Mouse (Mus musculus) midbrain, embryonic 13.5 days (tissue): ENCODE results near the gene Ecsit. TPM values are rescaled to one million over a fixed set of nuclear protein-coding genes. Genes with fewer than 3 reads are reported as not detected.
A peak's percentile ranks its signal among the peaks of the same experiment; 100 is the strongest.
"Not testable (repeated sequence)": the region's sequence is repeated elsewhere in the genome, so short reads cannot be mapped to it uniquely, and the experiment has no call there.

Source experiments
- ATAC-seq: fragments of 200-750 bp; cut with Nextera tagmentation; 2 replicates; pipeline ENCODE4 v1.8.0; 2017; ENCODE audit warnings: mild to moderate bottlenecking, moderate TSS enrichment, moderate library complexity
- H3K27ac ChIP-seq: fragments of 300-500 bp; sonication (generic); 2 replicates; pipeline ENCODE4 v1.5.1; 2015; ENCODE audit warnings: inconsistent platforms, mild to moderate bottlenecking, moderate library complexity
- H3K27me3 ChIP-seq: fragments of 300-500 bp; sonication (generic); 2 replicates; pipeline ENCODE4 v1.6.1; 2015; ENCODE audit warnings: mild to moderate bottlenecking, inconsistent platforms
- H3K36me3 ChIP-seq: fragments of 300-500 bp; sonication (generic); 2 replicates; pipeline ENCODE4 v1.6.1; 2015; ENCODE audit warnings: mild to moderate bottlenecking, inconsistent platforms
- H3K4me1 ChIP-seq: fragments of 300-500 bp; sonication (generic); replicated peaks from 2 replicates; pipeline ENCODE4 v1.6.1; 2015; ENCODE audit warnings: inconsistent platforms
- H3K4me2 ChIP-seq: fragments of 300-500 bp; sonication (generic); replicated peaks from 2 replicates; pipeline ENCODE4 v1.6.1; 2015; ENCODE audit warnings: moderate library complexity, mild to moderate bottlenecking, inconsistent platforms
- H3K4me3 ChIP-seq: fragments of 300-500 bp; sonication (generic); replicated peaks from 2 replicates; pipeline ENCODE4 v1.5.1; 2015; ENCODE audit warnings: mild to moderate bottlenecking, inconsistent platforms
- H3K9ac ChIP-seq: fragments of 300-500 bp; sonication (generic); replicated peaks from 2 replicates; pipeline ENCODE4 v1.6.1; 2015; ENCODE audit warnings: mild to moderate bottlenecking, inconsistent platforms
- H3K9me3 ChIP-seq: fragments of 300-500 bp; sonication (generic); 2 replicates; pipeline ENCODE4 v1.6.1; 2016; ENCODE audit warnings: mild to moderate bottlenecking, inconsistent platforms
- WGBS: fragments of 180-500 bp; shearing (Covaris S2); methylation state at CpG from one replicate; pipeline ENCODE4 v1.1.7; 2015; 5-methylcytosine and 5-hydroxymethylcytosine counted together
- polyA plus RNA-seq: library from polyadenylated mRNA; unstranded; fragments of >200 nt; fragmentation: Nextera tagmentation; extraction: Ambion mirVana; gene quantifications from 2 replicates; pipeline ENCODE4 v1.2.1, GENCODE M21; 2015

The Ecsit gene
- polyA plus RNA-seq, 1 experiment from 2014 or later = 50.3 TPM

DNA sequence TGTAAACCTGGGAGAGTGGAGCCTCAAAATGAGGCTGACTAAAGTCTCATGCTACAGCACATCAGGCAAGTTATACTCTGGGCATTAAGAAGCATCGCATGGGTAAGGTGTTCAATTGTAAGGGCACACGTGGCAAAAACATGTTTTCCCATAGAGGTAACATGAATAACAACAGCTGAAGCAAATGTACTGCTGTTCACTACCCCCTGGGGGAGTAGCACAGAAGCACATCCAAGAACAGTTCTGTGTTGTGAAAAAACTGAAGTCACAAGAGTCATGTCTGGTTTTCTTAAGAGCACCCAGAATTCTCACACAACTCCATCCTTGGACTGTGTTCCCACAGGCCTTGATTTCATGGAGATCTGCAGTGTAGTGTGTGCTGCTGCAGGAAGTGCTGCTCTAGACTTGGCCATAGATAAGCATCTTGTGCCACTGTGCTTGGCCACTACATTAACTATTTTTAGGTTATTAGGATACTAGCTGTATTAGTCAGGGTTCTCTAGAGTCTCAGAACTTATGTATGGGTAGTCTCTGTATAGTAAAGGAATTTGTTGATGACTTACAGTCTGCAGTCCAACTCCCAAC is 1.9 kb upstream of the Ecsit start:
- 88% methylated on average over 2 of the region's 2 CpGs for WGBS
- no peak for ATAC-seq

DNA sequence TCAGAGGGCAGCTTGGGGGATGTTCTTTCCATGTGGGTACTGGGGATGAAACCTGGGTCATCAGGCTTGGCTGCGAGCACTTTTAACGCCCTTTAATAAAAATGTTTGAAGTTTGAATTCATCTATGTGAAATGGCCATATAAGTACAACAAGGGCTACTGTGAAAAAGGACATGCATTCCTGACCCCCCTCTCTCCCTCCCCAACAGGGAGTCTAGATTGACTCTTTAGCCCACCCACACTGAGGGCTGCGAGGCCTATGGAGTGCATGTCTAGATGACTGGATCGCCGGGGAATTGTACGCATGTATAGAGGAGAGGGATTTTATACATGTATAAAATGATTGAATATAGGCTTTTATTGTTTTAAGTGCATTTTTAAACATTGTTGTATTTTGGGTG is 774 bp upstream of the Ecsit start:
- H3K4me1 ChIP-seq = peaks cover 22% of the 10 kb centered on the region
- peak overlapping the region; percentile 69 for H3K9ac ChIP-seq
- peak overlapping the region; percentile 72 for H3K4me3 ChIP-seq
- WGBS = 87% methylated on average over 6 of the region's 6 CpGs
- no peak for ATAC-seq
- no peaks in the 10 kb centered on the region for H3K27me3 ChIP-seq
- H3K27ac ChIP-seq = no peak overlapping the region
- H3K36me3 ChIP-seq = peaks cover 7% of the 10 kb centered on the region; the same call in 1 of the 2 replicates
- H3K9me3 ChIP-seq = no peaks in the 10 kb centered on the region
- H3K4me2 ChIP-seq = peak overlapping the region; percentile 81

More for the DNA sequence above, 1.9 kb upstream of the Ecsit start:
- H3K9me3 ChIP-seq = no peaks in the 10 kb centered on the region
- H3K27ac ChIP-seq = no peak overlapping the region
- peaks cover 4% of the 10 kb centered on the region; the same call in 1 of the 2 replicates for H3K36me3 ChIP-seq
- H3K27me3 ChIP-seq = no peaks in the 10 kb centered on the region
- H3K9ac ChIP-seq = no peak overlapping the region
- H3K4me2 ChIP-seq = no peak overlapping the region
- peaks cover 22% of the 10 kb centered on the region for H3K4me1 ChIP-seq
- H3K4me3 ChIP-seq = no peak overlapping the region

DNA sequence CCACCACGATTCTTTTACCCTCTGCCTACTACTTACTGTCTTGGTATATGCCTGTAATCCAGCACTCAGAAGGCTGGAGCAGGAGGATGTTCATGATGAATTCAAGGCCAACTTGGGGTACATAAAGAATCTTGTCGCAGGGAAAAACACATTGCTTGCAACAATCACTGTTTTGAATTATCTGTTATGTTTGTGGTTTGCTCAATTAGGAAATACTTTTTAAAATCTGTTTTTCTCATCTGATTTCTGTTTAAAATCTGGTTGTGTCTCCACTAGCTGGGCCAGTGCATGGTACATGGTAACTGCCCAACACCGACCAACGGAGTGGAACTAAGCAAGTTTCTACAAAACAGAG is 594 bp downstream of the Ecsit start:
- Histone ChIP-seq H3K4me2 (peak overlapping the region; percentile 81), H3K4me1 (peaks cover 22% of the 10 kb centered on the region), H3K27me3 (no peaks in the 10 kb centered on the region), H3K9ac (peak overlapping the region; percentile 69), H3K4me3 (peak overlapping the region; percentile 72), H3K36me3 (peaks cover 12% of the 10 kb centered on the region; the same call in 1 of the 2 replicates), H3K9me3 (no peaks in the 10 kb centered on the region), H3K27ac (no peak overlapping the region)
- 35% methylated on average over 4 of the region's 4 CpGs for WGBS
- no peak for ATAC-seq

DNA sequence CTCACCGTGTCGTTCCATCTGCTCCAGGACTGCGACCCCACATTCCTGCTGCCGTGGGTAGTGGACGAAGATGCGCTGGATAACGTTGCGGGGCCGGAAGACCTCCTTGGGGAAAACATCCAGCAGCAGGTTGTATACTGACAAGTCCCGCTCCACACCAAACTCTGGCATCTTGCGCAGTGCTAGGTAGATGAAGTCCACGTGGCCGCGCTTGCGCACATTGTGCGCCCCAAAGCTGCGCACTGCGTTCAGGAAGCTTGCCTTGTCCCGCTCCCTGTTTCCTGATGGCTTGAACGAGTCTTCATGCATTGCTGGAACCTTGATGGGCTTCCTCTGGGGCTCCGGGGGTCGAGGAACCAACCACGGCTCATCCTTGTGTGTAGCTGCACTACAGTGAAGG is 9.0 kb downstream of the Ecsit start:
- WGBS = 96% methylated on average over 23 of the region's 23 CpGs
- no peak overlapping the region for H3K9ac ChIP-seq
- H3K27me3 ChIP-seq = no peaks in the 10 kb centered on the region
- no peaks in the 10 kb centered on the region for H3K9me3 ChIP-seq
- H3K27ac ChIP-seq = no peak overlapping the region
- no peak overlapping the region for H3K4me3 ChIP-seq
- ATAC-seq = no peak
- peaks cover 3% of the 10 kb centered on the region; the same call in 1 of the 2 replicates for H3K4me1 ChIP-seq
- H3K4me2 ChIP-seq = no peak overlapping the region
- peaks cover 50% of the 10 kb centered on the region for H3K36me3 ChIP-seq

DNA sequence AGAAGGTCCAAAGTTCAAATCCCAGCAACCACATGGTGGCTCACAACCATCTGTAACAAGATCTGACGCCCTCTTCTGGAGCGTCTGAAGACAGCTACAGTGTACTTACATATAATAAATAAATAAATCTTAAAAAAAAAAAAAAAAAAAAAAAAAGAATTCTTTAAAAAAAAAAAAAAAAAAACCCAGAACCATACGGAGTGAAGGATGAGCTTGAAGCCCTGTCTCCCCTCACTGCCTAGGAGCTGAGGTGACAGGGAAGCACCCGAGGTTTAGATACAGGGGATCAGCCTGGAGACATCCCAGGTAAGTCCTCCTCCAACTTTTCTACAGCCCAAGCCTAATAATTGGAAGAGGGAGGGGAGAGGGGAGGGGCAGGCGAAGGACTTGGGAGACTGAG is 9.5 kb downstream of the Ecsit start:
- not testable (repeated sequence) for H3K9me3 ChIP-seq, H3K4me2 ChIP-seq, H3K27me3 ChIP-seq, H3K4me1 ChIP-seq, ATAC-seq, H3K4me3 ChIP-seq, H3K27ac ChIP-seq, H3K9ac ChIP-seq
- 76% methylated on average over 5 of the region's 5 CpGs for WGBS
- peaks cover 50% of the 10 kb centered on the region for H3K36me3 ChIP-seq

DNA sequence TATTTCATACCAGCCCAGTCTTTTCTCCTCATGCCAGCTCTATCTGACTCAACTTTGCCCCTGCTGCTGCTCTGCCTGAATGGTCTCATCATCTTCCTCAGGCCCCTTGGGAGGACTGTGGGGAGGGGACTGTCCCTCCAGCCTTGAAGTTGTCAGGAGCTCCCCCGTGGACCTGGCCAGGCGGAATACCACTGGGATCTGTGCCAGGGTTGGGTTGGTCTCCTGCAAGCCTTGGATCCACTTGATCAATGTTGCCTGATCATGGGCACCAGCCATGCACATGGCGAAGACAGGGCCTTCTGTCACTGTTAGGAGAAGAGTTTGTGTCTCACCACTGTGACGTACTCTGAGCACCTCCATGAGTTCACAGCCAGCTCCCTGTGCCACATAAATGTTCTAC is 13.0 kb downstream of the Ecsit start:
- Histone ChIP-seq H3K9me3 (no peaks in the 10 kb centered on the region), H3K4me2 (no peak overlapping the region; the same call in 1 of the 2 replicates), H3K27me3 (no peaks in the 10 kb centered on the region), H3K9ac (no peak overlapping the region), H3K4me1 (peaks cover 17% of the 10 kb centered on the region), H3K4me3 (no peak overlapping the region), H3K36me3 (peaks cover 46% of the 10 kb centered on the region), H3K27ac (no peak overlapping the region)
- WGBS = 92% methylated on average over 4 of the region's 4 CpGs
- ATAC-seq = no peak

DNA sequence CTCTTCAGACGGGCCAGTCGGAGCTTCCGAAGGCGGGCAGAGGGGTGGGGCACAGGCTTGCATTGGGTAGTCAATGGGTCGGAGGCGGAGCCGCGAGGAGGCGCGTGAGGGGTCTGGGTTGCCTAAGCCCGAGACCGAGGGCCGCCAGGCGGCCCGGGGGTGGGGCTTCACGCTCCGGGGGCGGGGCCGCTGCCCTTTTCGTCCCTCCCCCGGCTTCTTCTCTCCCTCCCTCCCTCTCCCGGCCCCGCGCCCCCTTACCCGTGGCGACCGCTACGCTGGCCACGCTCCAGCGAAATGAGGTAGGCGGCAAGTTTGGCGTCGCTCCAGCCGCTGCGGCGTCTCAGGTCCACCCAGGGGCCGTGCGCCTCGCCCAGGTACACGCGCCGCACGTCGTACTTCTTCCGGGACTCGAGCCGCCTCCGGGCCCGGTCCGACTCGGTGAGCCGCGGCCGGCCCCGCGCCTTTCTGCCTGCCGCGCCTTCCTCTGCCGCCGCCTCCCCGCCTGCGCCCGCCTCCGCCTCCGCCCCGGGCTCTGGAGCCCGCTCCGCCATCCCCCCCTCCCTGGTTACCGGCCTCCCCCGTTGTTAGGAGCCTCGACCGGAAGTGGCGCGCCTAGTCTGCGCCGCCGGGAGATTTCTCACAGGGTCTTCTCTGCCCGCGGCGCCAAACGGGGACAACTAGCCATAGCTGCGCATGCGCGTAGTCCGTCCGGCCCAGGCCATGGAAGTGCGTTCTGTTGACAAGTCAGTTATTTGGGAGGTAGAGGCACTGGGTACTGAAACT is 14.3 kb downstream of the Ecsit start, which contains the start of the genes Gm49318 and Zfp653:
Gene Gm49318, minus strand, starts transcription at position 469 of the 783 bp plus-strand sequence.
Gene Zfp653, minus strand, starts transcription at position 586 of the 783 bp plus-strand sequence.
- no peaks in the 10 kb centered on the region for H3K27me3 ChIP-seq
- peak within 1 kb of the TSS; percentile 82 for H3K4me3 ChIP-seq
- H3K36me3 ChIP-seq = peaks cover 50% of the 10 kb centered on the region
- H3K4me1 ChIP-seq = peaks cover 17% of the 10 kb centered on the region
- H3K9ac ChIP-seq = peak within 1 kb of the TSS; percentile 91
- H3K27ac ChIP-seq = peak within 1 kb of the TSS; percentile 96
- peak within 1 kb of the TSS; percentile 61 for H3K4me2 ChIP-seq
- H3K9me3 ChIP-seq = no peaks in the 10 kb centered on the region
- peak; percentile 98 for ATAC-seq
- WGBS = under 1% methylated on average over 78 of the region's 87 CpGs

DNA sequence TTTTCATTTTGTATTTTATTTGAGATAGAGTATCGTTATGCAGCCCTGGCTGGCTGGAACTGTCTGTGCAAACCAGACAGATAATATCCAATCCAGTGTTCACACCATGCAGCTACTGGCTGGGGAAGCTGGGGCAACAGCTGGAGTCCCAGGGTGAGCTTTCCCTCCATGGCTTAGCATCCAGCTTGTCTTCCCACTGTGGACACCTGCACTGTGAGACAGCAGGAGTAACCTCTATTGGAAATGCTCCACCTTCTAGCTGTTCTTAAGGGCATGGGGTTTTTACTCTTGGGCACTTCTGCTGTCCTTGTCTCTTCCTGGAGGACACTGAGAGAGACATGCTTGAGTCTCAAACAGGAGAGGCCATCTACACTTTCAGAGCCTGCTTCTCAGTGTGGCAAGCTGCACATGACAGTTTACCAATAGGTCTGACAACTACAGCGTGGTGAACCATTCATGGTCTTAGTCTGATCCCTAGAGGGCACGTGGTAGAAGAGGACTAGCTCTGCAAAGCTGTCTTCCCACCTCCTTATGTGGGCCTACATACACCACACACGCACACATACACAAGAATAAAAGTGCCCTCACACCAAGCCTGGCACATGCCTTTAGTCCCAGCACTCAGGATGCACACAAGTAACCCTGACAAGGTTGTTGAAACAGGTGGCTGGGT is 15.2 kb downstream of the Ecsit start:
- peak overlapping the region; percentile 82 for H3K4me3 ChIP-seq
- peak overlapping the region; percentile 61 for H3K4me2 ChIP-seq
- peak overlapping the region; percentile 91 for H3K9ac ChIP-seq
- WGBS = 65% methylated on average over 4 of the region's 4 CpGs
- peak overlapping the region; percentile 96; the same call in 1 of the 2 replicates for H3K27ac ChIP-seq
- H3K4me1 ChIP-seq = peaks cover 17% of the 10 kb centered on the region
- no peak; the same call in 1 of the 2 replicates for ATAC-seq
- H3K9me3 ChIP-seq = no peaks in the 10 kb centered on the region
- peaks cover 58% of the 10 kb centered on the region for H3K36me3 ChIP-seq
- no peaks in the 10 kb centered on the region for H3K27me3 ChIP-seq

DNA sequence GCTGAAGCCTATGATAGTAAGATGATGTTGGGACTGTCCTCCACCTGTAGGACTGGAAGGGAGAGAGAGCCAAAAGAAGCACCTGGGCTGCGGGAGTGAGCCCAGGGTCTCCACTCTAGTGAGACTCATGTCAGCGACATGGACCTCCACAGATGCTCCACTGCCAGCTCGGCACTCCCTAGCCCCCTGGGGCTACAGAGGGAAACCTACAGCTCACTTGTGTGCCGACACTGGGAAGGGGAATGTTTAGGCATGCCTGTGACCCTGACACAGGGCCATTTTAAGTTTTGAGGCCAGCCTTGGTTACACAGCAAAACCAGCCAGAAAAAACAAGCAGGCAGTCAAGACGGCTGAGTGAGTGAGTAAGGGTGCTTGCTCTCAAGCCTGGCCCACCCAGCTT is 18.0 kb downstream of the Ecsit start:
- H3K27ac ChIP-seq = no peak overlapping the region
- peaks cover 17% of the 10 kb centered on the region for H3K4me1 ChIP-seq
- no peak overlapping the region for H3K4me3 ChIP-seq
- no peaks in the 10 kb centered on the region for H3K27me3 ChIP-seq
- no peak overlapping the region; the same call in 1 of the 2 replicates for H3K9ac ChIP-seq
- ATAC-seq = no peak
- no peaks in the 10 kb centered on the region for H3K9me3 ChIP-seq
- H3K4me2 ChIP-seq = no peak overlapping the region
- H3K36me3 ChIP-seq = peaks cover 59% of the 10 kb centered on the region
- WGBS = 86% methylated on average over 5 of the region's 5 CpGs

DNA sequence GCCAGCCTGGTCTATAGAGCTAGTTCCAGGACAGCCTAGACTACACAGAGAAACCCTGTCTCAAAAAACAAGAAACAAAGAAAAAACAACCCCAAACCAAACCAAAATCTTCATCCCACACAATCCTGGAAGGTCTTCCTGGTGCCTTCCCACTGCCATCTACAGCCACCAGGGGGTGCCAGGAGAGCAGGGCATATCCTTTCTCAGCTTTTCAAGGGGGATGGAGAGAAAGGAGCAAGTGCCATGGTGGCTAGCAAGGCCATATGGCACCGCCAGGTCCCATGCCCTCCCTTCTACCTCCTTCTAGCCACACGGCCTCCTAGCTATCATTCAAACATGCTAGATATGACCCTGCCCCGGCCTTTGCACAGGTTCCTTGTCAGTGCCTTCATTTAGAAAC is 18.8 kb downstream of the Ecsit start:
- peaks cover 14% of the 10 kb centered on the region for H3K4me1 ChIP-seq
- no peaks in the 10 kb centered on the region for H3K27me3 ChIP-seq
- H3K4me3 ChIP-seq = no peak overlapping the region
- 77% methylated on average over 3 of the region's 3 CpGs for WGBS
- H3K9ac ChIP-seq = no peak overlapping the region; the same call in 1 of the 2 replicates
- ATAC-seq = no peak
- no peak overlapping the region for H3K4me2 ChIP-seq
- H3K9me3 ChIP-seq = no peaks in the 10 kb centered on the region
- no peak overlapping the region for H3K27ac ChIP-seq
- H3K36me3 ChIP-seq = peaks cover 67% of the 10 kb centered on the region

DNA sequence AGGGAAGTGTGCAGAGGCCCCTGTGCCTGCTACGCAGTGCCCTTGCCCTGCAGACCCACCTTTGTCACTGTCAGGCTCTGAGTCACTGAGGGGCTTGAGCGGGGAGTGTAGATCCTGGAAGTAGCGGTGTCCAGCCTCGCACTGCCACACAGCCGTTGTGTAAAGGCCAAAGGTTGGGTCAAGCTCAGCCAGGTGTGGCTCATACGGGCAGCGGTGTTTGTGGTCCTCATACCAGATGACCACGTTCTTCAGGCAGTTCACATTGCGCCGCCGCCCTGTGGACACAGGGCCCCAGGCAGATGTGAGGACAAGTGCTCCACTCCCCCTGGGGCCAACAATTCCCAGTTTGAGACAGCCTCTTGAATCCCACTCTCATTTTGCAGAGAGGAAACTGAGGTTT is 19.6 kb downstream of the Ecsit start:
- no peak overlapping the region for H3K4me3 ChIP-seq

DNA sequence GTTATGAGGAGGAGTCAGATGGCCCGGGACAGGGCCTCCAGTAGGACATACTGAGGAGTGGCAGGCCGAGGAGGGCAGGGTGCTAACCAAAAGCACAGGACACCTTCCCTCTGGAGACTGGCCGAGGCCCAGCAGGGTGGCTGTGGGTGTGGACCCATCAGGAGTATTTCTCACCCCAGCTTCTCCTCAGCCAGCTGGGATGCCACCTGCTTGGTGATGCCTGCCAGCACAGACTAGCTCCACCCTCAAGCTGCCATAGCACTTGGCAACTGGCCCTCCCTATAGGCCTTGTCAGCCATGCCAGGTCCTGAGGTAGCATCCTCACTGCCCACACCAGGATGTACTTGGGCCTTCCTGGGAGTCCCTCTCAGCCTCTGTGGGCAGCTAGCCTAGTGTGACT is 20.9 kb downstream of the Ecsit start:
- no peaks in the 10 kb centered on the region for H3K9me3 ChIP-seq
- peaks cover 81% of the 10 kb centered on the region for H3K36me3 ChIP-seq
- no peak overlapping the region for H3K9ac ChIP-seq
- no peak for ATAC-seq
- no peak overlapping the region for H3K4me2 ChIP-seq
- H3K4me3 ChIP-seq = no peak overlapping the region
- H3K27ac ChIP-seq = no peak overlapping the region
- peaks cover 1% of the 10 kb centered on the region; the same call in 1 of the 2 replicates for H3K4me1 ChIP-seq
- no peaks in the 10 kb centered on the region for H3K27me3 ChIP-seq
- WGBS = 89% methylated on average over 3 of the region's 3 CpGs

More for the DNA sequence above, 19.6 kb downstream of the Ecsit start:
- Histone ChIP-seq H3K4me1 (peaks cover 14% of the 10 kb centered on the region), H3K36me3 (peaks cover 73% of the 10 kb centered on the region), H3K27ac (no peak overlapping the region), H3K9ac (no peak overlapping the region), H3K4me2 (no peak overlapping the region), H3K27me3 (no peaks in the 10 kb centered on the region), H3K9me3 (no peaks in the 10 kb centered on the region)
- 98% methylated on average over 11 of the region's 11 CpGs for WGBS
- ATAC-seq = no peak
